Mouse (Mus musculus): Measurements from ENCODE around the gene Aldh4a1. TPM values are rescaled to one million over a fixed set of nuclear protein-coding genes. Genes with fewer than 3 reads are reported as not detected.

The Aldh4a1 gene
- polyA plus RNA-seq, 1 experiment, result 7.0 TPM

DNA sequence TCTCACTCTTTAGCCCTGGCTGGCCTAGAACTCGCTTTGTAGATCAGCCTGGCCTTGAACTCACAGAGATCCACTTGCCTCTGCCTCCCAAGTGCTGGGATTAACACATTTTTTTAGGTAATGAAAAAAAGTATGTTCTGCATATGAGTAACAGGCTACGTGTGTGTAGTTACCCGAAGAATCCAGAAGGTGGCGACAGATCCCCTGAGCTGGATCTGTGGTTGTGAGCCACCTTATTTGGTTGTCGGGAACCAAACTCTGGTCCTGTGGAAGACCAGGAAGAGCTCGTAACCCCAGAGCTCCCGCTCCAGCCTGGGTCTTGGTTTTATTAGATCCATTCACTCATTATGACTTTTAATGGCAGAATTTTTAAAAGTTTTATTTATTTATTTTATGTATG is 24.2 kb downstream of the Aldh4a1 start:
- Histone ChIP-seq H3K27me3 (ENCODE audit: control insufficient read depth, insufficient read depth, low read length) (no peaks in the 10 kb centered on the region), H3K27ac (ENCODE audit: control insufficient read depth, insufficient read depth, low read depth, low read length) (no peak overlapping the region)
- peak; percentile 24; the same call in 1 of the 2 replicates for TF ChIP-seq CTCF (IDR thresholded peaks at IDR 0.05; ENCODE audit: control insufficient read depth, insufficient read depth, insufficient replicate concordance, low read depth, low read length)
- no peak for TF ChIP-seq POLR2A (IDR thresholded peaks at IDR 0.05; ENCODE audit: control insufficient read depth, low read depth, low read length)

DNA sequence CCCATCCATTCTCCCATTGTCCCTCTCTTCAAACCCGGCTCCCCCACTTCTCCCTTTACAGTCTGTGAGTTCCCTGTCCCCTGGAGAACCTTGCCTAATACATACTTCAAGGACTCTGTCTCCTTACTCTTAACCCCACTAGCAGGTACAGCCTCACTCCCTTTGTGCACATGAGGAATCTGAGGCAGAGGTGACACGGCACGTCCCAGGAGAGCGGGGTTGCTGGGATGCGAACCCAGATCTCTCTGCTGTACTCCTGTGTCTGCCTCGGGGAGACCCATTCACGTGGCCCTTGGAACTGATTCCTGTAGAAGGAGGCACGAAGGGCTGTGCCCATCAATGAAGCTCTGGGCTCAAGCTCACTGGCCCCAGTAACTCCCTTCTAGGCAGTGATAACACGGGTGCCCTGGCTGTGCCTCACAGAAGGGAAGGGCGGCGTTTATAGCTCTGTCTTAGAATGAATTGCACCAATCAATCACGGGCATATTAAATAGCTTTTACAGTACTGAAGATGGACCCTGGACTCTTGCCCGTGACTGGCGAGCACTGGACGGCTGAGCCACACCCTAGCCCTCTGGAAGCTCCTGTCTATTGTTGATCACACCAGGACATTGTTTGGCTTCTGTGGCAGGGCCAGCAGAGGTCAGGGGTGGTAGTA is 27.5 kb downstream of the Aldh4a1 start:
- Histone ChIP-seq H3K27ac (ENCODE audit: control insufficient read depth, insufficient read depth, low read depth, low read length) (no peak overlapping the region), H3K4me3 (ENCODE audit: control insufficient read depth, low read depth, low read length) (no peak overlapping the region), H3K36me3 (ENCODE audit: control insufficient read depth, insufficient read depth, low read length) (no peaks in the 10 kb centered on the region), H3K27me3 (ENCODE audit: control insufficient read depth, insufficient read depth, low read length) (no peaks in the 10 kb centered on the region), H3K4me1 (ENCODE audit: control insufficient read depth, insufficient read depth, low read length) (no peaks in the 10 kb centered on the region)
- TF ChIP-seq POLR2A (IDR thresholded peaks at IDR 0.05; ENCODE audit: control insufficient read depth, low read depth, low read length), result no peak

More for the DNA sequence above, 24.2 kb downstream of the Aldh4a1 start:
- Histone ChIP-seq H3K36me3 (ENCODE audit: control insufficient read depth, insufficient read depth, low read length) (no peaks in the 10 kb centered on the region), H3K4me3 (ENCODE audit: control insufficient read depth, low read depth, low read length) (no peak overlapping the region), H3K4me1 (ENCODE audit: control insufficient read depth, insufficient read depth, low read length) (no peaks in the 10 kb centered on the region)

DNA sequence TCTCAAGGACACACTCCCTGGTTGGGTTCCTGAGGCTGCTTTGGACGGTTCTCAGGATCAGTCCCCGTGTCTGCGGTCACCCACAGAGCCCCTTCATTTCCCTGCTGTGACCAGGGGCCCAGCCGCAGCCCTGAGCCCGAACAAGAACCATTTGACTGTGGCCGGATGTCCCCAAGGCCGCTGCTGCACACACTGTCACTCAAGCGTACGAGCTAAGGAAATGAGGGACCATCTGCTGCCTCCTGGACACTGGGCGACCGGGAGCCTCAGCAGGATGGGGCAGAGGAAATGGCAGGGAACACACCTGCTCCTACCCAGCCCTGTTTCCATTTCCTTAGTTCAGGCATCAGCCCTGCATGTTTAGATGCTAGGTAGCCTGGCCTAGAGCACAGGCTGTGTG is 28.2 kb downstream of the Aldh4a1 start:
- no peaks in the 10 kb centered on the region for H3K4me1 ChIP-seq (ENCODE audit: control insufficient read depth, insufficient read depth, low read length)
- H3K36me3 ChIP-seq (ENCODE audit: control insufficient read depth, insufficient read depth, low read length), result no peaks in the 10 kb centered on the region
- no peak overlapping the region for H3K27ac ChIP-seq (ENCODE audit: control insufficient read depth, insufficient read depth, low read depth, low read length)
- no peaks in the 10 kb centered on the region for H3K27me3 ChIP-seq (ENCODE audit: control insufficient read depth, insufficient read depth, low read length)
- no peak for TF ChIP-seq CTCF (IDR thresholded peaks at IDR 0.05; ENCODE audit: control insufficient read depth, insufficient read depth, insufficient replicate concordance, low read depth, low read length)
- TF ChIP-seq POLR2A (IDR thresholded peaks at IDR 0.05; ENCODE audit: control insufficient read depth, low read depth, low read length), result no peak
- no peak overlapping the region for H3K4me3 ChIP-seq (ENCODE audit: control insufficient read depth, low read depth, low read length)

DNA sequence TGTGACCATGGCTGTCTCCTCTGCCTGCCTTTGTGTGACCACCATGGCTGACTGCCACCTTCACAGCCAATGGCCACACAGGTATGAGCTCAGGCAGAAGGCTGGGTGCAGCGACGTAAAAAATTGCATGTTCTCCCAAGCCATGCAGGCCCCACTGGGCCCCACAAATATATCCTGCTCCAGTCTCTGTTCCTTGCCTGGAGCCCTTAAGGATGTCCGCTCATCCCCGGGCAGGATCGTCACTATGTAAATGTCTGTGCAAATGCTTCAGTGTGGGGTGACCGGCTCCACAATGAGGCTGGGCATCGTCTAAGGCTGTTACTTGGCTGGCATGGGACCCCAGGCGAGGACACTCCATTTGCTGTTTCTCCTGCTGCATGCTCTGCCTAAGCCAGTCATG is 30.6 kb downstream of the Aldh4a1 start, which contains the start of gene Tas1r2:
TSS of gene Tas1r2 (plus strand) at position 301 of the 400 bp plus-strand sequence.
- no peak within 1 kb of the TSS for H3K4me3 ChIP-seq (ENCODE audit: control insufficient read depth, low read depth, low read length)

DNA sequence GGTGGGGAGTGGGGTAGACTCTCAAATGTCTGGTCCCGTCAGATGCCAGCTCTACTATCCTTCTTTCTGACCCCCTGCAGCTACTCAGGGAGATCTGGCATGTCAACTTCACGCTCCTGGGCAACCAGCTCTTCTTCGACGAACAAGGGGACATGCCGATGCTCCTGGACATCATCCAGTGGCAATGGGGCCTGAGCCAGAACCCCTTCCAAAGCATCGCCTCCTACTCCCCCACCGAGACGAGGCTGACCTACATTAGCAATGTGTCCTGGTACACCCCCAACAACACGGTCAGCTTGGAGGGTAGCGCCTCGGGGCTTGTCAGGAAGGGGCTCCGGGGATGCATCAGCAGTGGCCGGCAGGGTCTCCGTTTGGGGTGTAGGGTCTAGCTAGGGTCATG is 39.2 kb downstream of the Aldh4a1 start:
- H3K36me3 ChIP-seq (ENCODE audit: control insufficient read depth, insufficient read depth, low read length), result no peaks in the 10 kb centered on the region
- H3K4me3 ChIP-seq (ENCODE audit: control insufficient read depth, low read depth, low read length), result no peak overlapping the region
- H3K27me3 ChIP-seq (ENCODE audit: control insufficient read depth, insufficient read depth, low read length), result no peaks in the 10 kb centered on the region
- H3K27ac ChIP-seq (ENCODE audit: control insufficient read depth, insufficient read depth, low read depth, low read length), result no peak overlapping the region
- H3K4me1 ChIP-seq (ENCODE audit: control insufficient read depth, insufficient read depth, low read length), result no peaks in the 10 kb centered on the region
- TF ChIP-seq CTCF (IDR thresholded peaks at IDR 0.05; ENCODE audit: control insufficient read depth, insufficient read depth, insufficient replicate concordance, low read depth, low read length) (no peak), POLR2A (IDR thresholded peaks at IDR 0.05; ENCODE audit: control insufficient read depth, low read depth, low read length) (no peak)

More for the DNA sequence above, 30.6 kb downstream of the Aldh4a1 start, which contains the start of gene Tas1r2:
- Histone ChIP-seq H3K27ac (ENCODE audit: control insufficient read depth, insufficient read depth, low read depth, low read length) (no peak within 1 kb of the TSS), H3K36me3 (ENCODE audit: control insufficient read depth, insufficient read depth, low read length) (no peaks in the 10 kb centered on the region), H3K4me1 (ENCODE audit: control insufficient read depth, insufficient read depth, low read length) (no peaks in the 10 kb centered on the region), H3K27me3 (ENCODE audit: control insufficient read depth, insufficient read depth, low read length) (no peaks in the 10 kb centered on the region)
- no peak for TF ChIP-seq POLR2A (IDR thresholded peaks at IDR 0.05; ENCODE audit: control insufficient read depth, low read depth, low read length)
- no peak for TF ChIP-seq CTCF (IDR thresholded peaks at IDR 0.05; ENCODE audit: control insufficient read depth, insufficient read depth, insufficient replicate concordance, low read depth, low read length)

DNA sequence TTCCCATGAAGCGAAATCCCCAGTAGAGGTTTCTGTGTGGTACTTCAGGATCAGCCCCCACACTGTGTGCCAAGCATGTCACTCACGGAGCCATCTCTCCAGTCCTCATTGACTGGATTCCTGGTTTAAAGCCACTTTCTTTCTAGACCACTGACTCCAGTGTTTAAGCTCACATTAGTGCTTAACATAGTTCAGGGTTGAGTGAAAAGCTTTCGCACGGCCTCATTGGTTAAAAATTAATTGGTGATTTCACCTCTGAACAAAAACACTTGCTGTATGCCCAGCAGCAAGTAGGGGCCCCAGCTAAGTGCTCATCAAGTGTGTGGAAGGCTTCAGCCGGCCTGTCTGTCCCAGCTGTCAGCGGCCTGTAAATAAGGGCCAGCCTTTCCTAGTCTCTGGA is 45.0 kb downstream of the Aldh4a1 start:
- peaks cover 2% of the 10 kb centered on the region; the same call in 1 of the 2 replicates for H3K4me1 ChIP-seq (ENCODE audit: control insufficient read depth, insufficient read depth, low read length)
- TF ChIP-seq CTCF (IDR thresholded peaks at IDR 0.05; ENCODE audit: control insufficient read depth, insufficient read depth, insufficient replicate concordance, low read depth, low read length) (no peak), POLR2A (IDR thresholded peaks at IDR 0.05; ENCODE audit: control insufficient read depth, low read depth, low read length) (no peak)
- no peak overlapping the region for H3K27ac ChIP-seq (ENCODE audit: control insufficient read depth, insufficient read depth, low read depth, low read length)
- no peaks in the 10 kb centered on the region for H3K27me3 ChIP-seq (ENCODE audit: control insufficient read depth, insufficient read depth, low read length)
- H3K36me3 ChIP-seq (ENCODE audit: control insufficient read depth, insufficient read depth, low read length), result no peaks in the 10 kb centered on the region
- H3K4me3 ChIP-seq (ENCODE audit: control insufficient read depth, low read depth, low read length), result no peak overlapping the region

DNA sequence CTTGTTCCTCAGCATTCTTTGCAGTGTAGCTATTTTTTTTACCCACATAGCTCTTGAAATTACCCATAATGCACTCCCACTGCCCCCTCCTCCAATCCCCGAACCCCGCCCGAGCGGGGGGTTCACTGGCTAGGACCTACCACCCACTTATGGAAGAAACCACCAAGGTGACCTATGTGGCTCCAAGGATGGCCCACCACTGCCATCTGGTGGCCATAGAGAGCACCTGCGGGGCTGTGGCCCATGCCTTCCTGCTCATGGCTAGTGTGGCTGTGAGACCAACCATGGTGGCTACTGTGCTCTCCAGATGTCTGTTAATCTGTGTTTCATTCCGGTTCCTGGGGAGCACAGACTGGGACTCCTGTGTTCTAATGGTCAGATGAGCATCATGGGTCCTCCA is 47.2 kb downstream of the Aldh4a1 start:
- TF ChIP-seq CTCF (IDR thresholded peaks at IDR 0.05; ENCODE audit: control insufficient read depth, insufficient read depth, insufficient replicate concordance, low read depth, low read length), result peak; percentile 98
- no peak for TF ChIP-seq POLR2A (IDR thresholded peaks at IDR 0.05; ENCODE audit: control insufficient read depth, low read depth, low read length)
- Histone ChIP-seq H3K4me3 (ENCODE audit: control insufficient read depth, low read depth, low read length) (no peak overlapping the region), H3K27me3 (ENCODE audit: control insufficient read depth, insufficient read depth, low read length) (no peaks in the 10 kb centered on the region)

More for the DNA sequence above, 47.2 kb downstream of the Aldh4a1 start:
- peaks cover 2% of the 10 kb centered on the region; the same call in 1 of the 2 replicates for H3K4me1 ChIP-seq (ENCODE audit: control insufficient read depth, insufficient read depth, low read length)
- no peaks in the 10 kb centered on the region for H3K36me3 ChIP-seq (ENCODE audit: control insufficient read depth, insufficient read depth, low read length)
- H3K27ac ChIP-seq (ENCODE audit: control insufficient read depth, insufficient read depth, low read depth, low read length), result no peak overlapping the region

All from testis, adult 2 months (tissue).